Mouse (Mus musculus) stomach, embryonic 14.5 days (tissue): ENCODE data around the gene Snx29. TPM values are rescaled to one million over a fixed set of nuclear protein-coding genes. Genes with fewer than 3 reads are reported as not detected.
"Not testable (repeated sequence)": the region's sequence is repeated elsewhere in the genome, so short reads cannot be mapped to it uniquely, and the experiment has no call there.

Experiments
- ATAC-seq: fragments of 200-750 bp; cut with Nextera tagmentation; 2 replicates; pipeline ENCODE4 v1.8.0; 2017; ENCODE audit warnings: low read depth, moderate TSS enrichment; ENCODE audit not compliant: insufficient number of reproducible peaks, insufficient read depth, low FRiP score
- H3K27ac ChIP-seq: fragments of 300-500 bp; sonication (generic); 2 replicates; pipeline ENCODE4 v1.5.1; 2014; ENCODE audit warnings: mild to moderate bottlenecking, low read length, moderate library complexity, mixed read lengths
- H3K27me3 ChIP-seq: fragments of 300-500 bp; sonication (generic); 2 replicates; pipeline ENCODE4 v1.6.1; 2014; ENCODE audit warnings: low read length, control low read depth, mixed read lengths; ENCODE audit not compliant: control insufficient read depth, insufficient read depth
- H3K36me3 ChIP-seq: fragments of 300-500 bp; sonication (generic); 2 replicates; pipeline ENCODE4 v1.6.1; 2014; ENCODE audit warnings: mild to moderate bottlenecking, control low read depth, low read length, moderate library complexity, mixed read lengths; ENCODE audit not compliant: control insufficient read depth, insufficient read depth
- H3K4me1 ChIP-seq: fragments of 300-500 bp; sonication (generic); 2 replicates; pipeline ENCODE4 v1.6.1; 2014; ENCODE audit warnings: low read length, control low read depth, mixed read lengths; ENCODE audit not compliant: control insufficient read depth, insufficient read depth
- H3K4me2 ChIP-seq: fragments of 300-500 bp; sonication (generic); replicated peaks from 2 replicates; pipeline ENCODE4 v1.6.1; 2014; ENCODE audit warnings: low read depth, low read length, control low read depth
- H3K4me3 ChIP-seq: fragments of 300-500 bp; sonication (generic); 2 replicates; pipeline ENCODE4 v1.5.1; 2014; ENCODE audit warnings: low read depth, low read length, control low read depth
- H3K9ac ChIP-seq: fragments of 300-500 bp; sonication (generic); replicated peaks from 2 replicates; pipeline ENCODE4 v1.6.1; 2014; ENCODE audit warnings: low read depth, mild to moderate bottlenecking, control low read depth, low read length, moderate library complexity, mixed read lengths
- H3K9me3 ChIP-seq: fragments of 300-500 bp; sonication (generic); 2 replicates; pipeline ENCODE4 v1.6.1; 2016; ENCODE audit warnings: low read depth, low read length, control low read depth; ENCODE audit not compliant: control insufficient read depth
- WGBS: fragments of 180-500 bp; shearing (Covaris S2); extraction: QIAGEN DNeasy Blood & Tissue Kit; methylation state at CpG from one replicate; pipeline ENCODE4 v1.1.7; 2014; 5-methylcytosine and 5-hydroxymethylcytosine counted together
- polyA plus RNA-seq: library from polyadenylated mRNA; unstranded; fragments of >200 nt; fragmentation: Nextera tagmentation; extraction: Ambion mirVana; gene quantifications from 2 replicates; pipeline ENCODE4 v1.2.1, GENCODE M21; 2014

Snx29 gene
- polyA plus RNA-seq, 1 experiment from 2014 or later = 13.6 TPM

GRCm38 (mm10) chr16:11437641-11438040 is 114.9 kb downstream of the Snx29 start:
- Histone ChIP-seq H3K4me3 (no peak overlapping the region), H3K36me3 (no peaks in the 10 kb centered on the region), H3K27ac (no peak overlapping the region), H3K4me2 (no peak overlapping the region), H3K9ac (no peak overlapping the region), H3K4me1 (no peaks in the 10 kb centered on the region), H3K9me3 (no peaks in the 10 kb centered on the region), H3K27me3 (no peaks in the 10 kb centered on the region)
- no peak for ATAC-seq
- WGBS = 83% methylated on average over 3 of the region's 3 CpGs

GRCm38 (mm10) chr16:11439417-11439816 is 116.7 kb downstream of the Snx29 start:
- Histone ChIP-seq H3K27ac (no peak overlapping the region), H3K9me3 (no peaks in the 10 kb centered on the region), H3K27me3 (no peaks in the 10 kb centered on the region), H3K4me2 (no peak overlapping the region), H3K4me3 (no peak overlapping the region), H3K9ac (no peak overlapping the region), H3K4me1 (no peaks in the 10 kb centered on the region), H3K36me3 (no peaks in the 10 kb centered on the region)
- WGBS = 76% methylated on average over 6 of the region's 6 CpGs
- ATAC-seq = no peak

GRCm38 (mm10) chr16:11441616-11442015 is 118.9 kb downstream of the Snx29 start:
- no peak for ATAC-seq
- Histone ChIP-seq H3K27me3 (no peaks in the 10 kb centered on the region), H3K4me1 (no peaks in the 10 kb centered on the region), H3K36me3 (no peaks in the 10 kb centered on the region), H3K4me3 (no peak overlapping the region), H3K4me2 (no peak overlapping the region), H3K27ac (no peak overlapping the region), H3K9me3 (no peaks in the 10 kb centered on the region), H3K9ac (no peak overlapping the region)
- 84% methylated on average over 4 of the region's 4 CpGs for WGBS

GRCm38 (mm10) chr16:11442534-11442933 is 119.8 kb downstream of the Snx29 start:
- Histone ChIP-seq H3K4me2 (no peak overlapping the region), H3K36me3 (no peaks in the 10 kb centered on the region), H3K27me3 (no peaks in the 10 kb centered on the region), H3K4me3 (no peak overlapping the region), H3K9me3 (no peaks in the 10 kb centered on the region), H3K9ac (no peak overlapping the region), H3K4me1 (no peaks in the 10 kb centered on the region), H3K27ac (no peak overlapping the region)
- no peak for ATAC-seq

- WGBS = 54% methylated on average over 1 of the region's 1 CpGs
Measured at GRCm38 (mm10) chr16:11444626-11445025, 121.9 kb downstream of the Snx29 start.

GRCm38 (mm10) chr16:11446977-11447376 is 124.3 kb downstream of the Snx29 start:
- Histone ChIP-seq H3K9ac (no peak overlapping the region), H3K36me3 (no peaks in the 10 kb centered on the region), H3K27ac (no peak overlapping the region), H3K4me3 (no peak overlapping the region), H3K4me1 (no peaks in the 10 kb centered on the region), H3K4me2 (no peak overlapping the region), H3K27me3 (no peaks in the 10 kb centered on the region), H3K9me3 (no peaks in the 10 kb centered on the region)
- no peak for ATAC-seq
- 86% methylated on average over 4 of the region's 4 CpGs for WGBS

More at GRCm38 (mm10) chr16:11444626-11445025, 121.9 kb downstream of the Snx29 start:
- no peak overlapping the region for H3K27ac ChIP-seq
- H3K4me3 ChIP-seq = no peak overlapping the region
- ATAC-seq = no peak
- no peaks in the 10 kb centered on the region for H3K27me3 ChIP-seq
- no peak overlapping the region for H3K9ac ChIP-seq
- H3K36me3 ChIP-seq = no peaks in the 10 kb centered on the region
- no peak overlapping the region for H3K4me2 ChIP-seq
- no peaks in the 10 kb centered on the region for H3K4me1 ChIP-seq
- no peaks in the 10 kb centered on the region for H3K9me3 ChIP-seq

- H3K27ac ChIP-seq = no peak overlapping the region
- no peak overlapping the region for H3K4me2 ChIP-seq
- H3K9ac ChIP-seq = no peak overlapping the region
- H3K9me3 ChIP-seq = no peaks in the 10 kb centered on the region
- H3K27me3 ChIP-seq = no peaks in the 10 kb centered on the region
- no peak for ATAC-seq
- WGBS = 93% methylated on average over 5 of the region's 5 CpGs
- no peaks in the 10 kb centered on the region for H3K4me1 ChIP-seq
- no peaks in the 10 kb centered on the region for H3K36me3 ChIP-seq
- H3K4me3 ChIP-seq = no peak overlapping the region
Measured at GRCm38 (mm10) chr16:11447905-11448304, 125.2 kb downstream of the Snx29 start.

GRCm38 (mm10) chr16:11448696-11449095 is 126.0 kb downstream of the Snx29 start:
- WGBS = 92% methylated on average over 4 of the region's 4 CpGs
- not testable (repeated sequence) for H3K4me1 ChIP-seq, H3K27me3 ChIP-seq, H3K27ac ChIP-seq, ATAC-seq, H3K4me2 ChIP-seq, H3K4me3 ChIP-seq, H3K36me3 ChIP-seq, H3K9ac ChIP-seq, H3K9me3 ChIP-seq

GRCm38 (mm10) chr16:11449344-11449743 is 126.6 kb downstream of the Snx29 start:
- H3K4me1 ChIP-seq = no peaks in the 10 kb centered on the region

More at GRCm38 (mm10) chr16:11449344-11449743, 126.6 kb downstream of the Snx29 start:
- no peaks in the 10 kb centered on the region for H3K27me3 ChIP-seq
- no peak overlapping the region for H3K9ac ChIP-seq
- ATAC-seq = no peak
- H3K9me3 ChIP-seq = no peaks in the 10 kb centered on the region
- no peak overlapping the region for H3K4me3 ChIP-seq
- H3K4me2 ChIP-seq = no peak overlapping the region
- no peak overlapping the region for H3K27ac ChIP-seq
- no peaks in the 10 kb centered on the region for H3K36me3 ChIP-seq
- WGBS = 86% methylated on average over 4 of the region's 4 CpGs
